Mouse (Mus musculus): ENCODE measurements around the gene Faah. TPM values are rescaled to one million over a fixed set of nuclear protein-coding genes. Genes with fewer than 3 reads are reported as not detected.

Faah gene
- polyA plus RNA-seq, 1 experiment from 2014 or later: 13.8 TPM

DNA sequence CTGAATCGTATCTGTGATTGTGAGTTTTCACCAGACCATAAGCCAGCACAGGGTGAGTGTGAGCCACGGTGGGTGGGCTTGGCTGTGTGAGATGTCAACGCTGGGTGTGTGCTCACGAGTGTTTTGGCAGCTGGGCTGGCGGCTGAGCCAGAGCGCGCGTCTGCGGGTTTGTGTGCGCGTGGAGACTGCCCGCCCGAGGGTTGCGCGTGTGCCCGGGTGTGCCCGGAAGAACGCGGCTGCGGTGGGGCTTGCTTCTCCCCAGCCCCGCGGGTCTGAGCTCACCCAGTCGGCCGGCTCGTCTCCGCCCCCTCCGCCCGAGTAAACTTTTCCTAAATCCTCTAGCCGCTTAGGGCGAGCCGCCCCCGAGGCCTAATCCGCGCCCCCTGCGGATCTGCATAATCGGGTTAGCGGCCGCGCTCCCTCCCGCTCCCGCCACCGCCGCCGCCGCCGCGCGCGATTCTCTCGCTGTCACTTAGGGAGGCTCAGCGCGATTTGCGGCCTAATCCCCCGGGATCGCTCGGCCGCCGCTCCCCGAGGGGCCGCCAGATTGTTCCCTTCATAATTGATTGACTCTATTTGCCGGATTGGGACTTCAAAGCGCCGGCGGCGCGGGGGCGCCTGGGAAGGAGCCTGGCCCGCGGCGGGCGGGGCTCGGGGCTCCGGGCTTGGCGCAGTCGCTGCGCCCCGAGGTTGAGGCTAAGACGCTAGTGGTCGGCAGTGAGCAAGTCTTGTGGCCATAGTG, 54.9 kb downstream of the Faah start:
- no peak; the same call in 1 of the 2 replicates for TF ChIP-seq CTCF (IDR thresholded peaks at IDR 0.05; ENCODE audit: low read depth)
- Histone ChIP-seq H3K27me3 (ENCODE audit: insufficient read depth, low read length) (peaks cover 63% of the 10 kb centered on the region), H3K36me3 (ENCODE audit: insufficient read depth, low read length) (no peaks in the 10 kb centered on the region), H3K4me3 (replicated peaks; ENCODE audit: low read depth, low read length) (peak overlapping the region; percentile 48), H3K4me1 (replicated peaks; ENCODE audit: insufficient read depth, low read length) (no peaks in the 10 kb centered on the region), H3K27ac (no peak overlapping the region), H3K4me2 (ENCODE audit: low read length) (peak overlapping the region; percentile 95), H3K9ac (ENCODE audit: low read depth, low read length) (peak overlapping the region; percentile 46), H3K9me3 (replicated peaks; ENCODE audit: low read length) (no peaks in the 10 kb centered on the region)
- ATAC-seq (replicated peaks; ENCODE audit: low FRiP score, low read depth) (peak; percentile 53), DNase-seq (ENCODE audit: low spot score) (peak; percentile 62)
- WGBS: under 1% methylated on average over 79 of the region's 79 CpGs

GRCm38 (mm10) chr4:115961991-115962390, 55.7 kb downstream of the Faah start:
- Histone ChIP-seq H3K27me3 (ENCODE audit: insufficient read depth, low read length) (peaks cover 59% of the 10 kb centered on the region), H3K36me3 (ENCODE audit: insufficient read depth, low read length) (no peaks in the 10 kb centered on the region), H3K4me1 (replicated peaks; ENCODE audit: insufficient read depth, low read length) (no peaks in the 10 kb centered on the region), H3K9ac (ENCODE audit: low read depth, low read length) (no peak overlapping the region), H3K4me2 (ENCODE audit: low read length) (no peak overlapping the region), H3K4me3 (replicated peaks; ENCODE audit: low read depth, low read length) (no peak overlapping the region), H3K27ac (no peak overlapping the region), H3K9me3 (replicated peaks; ENCODE audit: low read length) (no peaks in the 10 kb centered on the region)
- ATAC-seq (replicated peaks; ENCODE audit: low FRiP score, low read depth) (no peak), DNase-seq (ENCODE audit: low spot score) (no peak)
- no peak for TF ChIP-seq CTCF (IDR thresholded peaks at IDR 0.05; ENCODE audit: low read depth)
- 11% methylated on average over 7 of the region's 7 CpGs for WGBS

DNA sequence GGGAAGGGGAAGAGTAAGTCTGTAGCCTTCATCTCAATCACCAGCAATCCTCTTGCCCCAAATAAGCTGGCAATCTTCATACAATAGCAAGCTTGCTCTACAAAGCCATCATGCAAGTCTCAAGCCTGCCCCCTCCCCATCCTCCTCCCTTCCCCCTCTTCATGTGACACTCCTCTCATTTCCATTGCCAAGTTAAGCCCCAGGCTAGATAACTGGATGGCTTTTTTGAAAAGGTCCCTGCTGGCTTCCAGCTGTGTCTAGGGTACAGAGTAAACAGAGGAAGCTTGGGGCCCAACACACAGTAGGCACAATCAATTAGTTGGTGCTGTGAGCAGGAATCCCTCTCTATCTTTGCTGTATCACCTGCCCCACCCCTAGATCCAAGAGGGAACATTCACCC, 58.2 kb downstream of the Faah start:
- Histone ChIP-seq H3K9ac (ENCODE audit: low read depth, low read length) (no peak overlapping the region), H3K4me1 (replicated peaks; ENCODE audit: insufficient read depth, low read length) (no peaks in the 10 kb centered on the region), H3K4me3 (replicated peaks; ENCODE audit: low read depth, low read length) (no peak overlapping the region), H3K27ac (no peak overlapping the region), H3K9me3 (replicated peaks; ENCODE audit: low read length) (no peaks in the 10 kb centered on the region), H3K4me2 (ENCODE audit: low read length) (no peak overlapping the region), H3K36me3 (ENCODE audit: insufficient read depth, low read length) (no peaks in the 10 kb centered on the region), H3K27me3 (ENCODE audit: insufficient read depth, low read length) (peaks cover 63% of the 10 kb centered on the region)
- ATAC-seq (replicated peaks; ENCODE audit: low FRiP score, low read depth) (no peak), DNase-seq (ENCODE audit: low spot score) (no peak)
- TF ChIP-seq CTCF (IDR thresholded peaks at IDR 0.05; ENCODE audit: low read depth): no peak

DNA sequence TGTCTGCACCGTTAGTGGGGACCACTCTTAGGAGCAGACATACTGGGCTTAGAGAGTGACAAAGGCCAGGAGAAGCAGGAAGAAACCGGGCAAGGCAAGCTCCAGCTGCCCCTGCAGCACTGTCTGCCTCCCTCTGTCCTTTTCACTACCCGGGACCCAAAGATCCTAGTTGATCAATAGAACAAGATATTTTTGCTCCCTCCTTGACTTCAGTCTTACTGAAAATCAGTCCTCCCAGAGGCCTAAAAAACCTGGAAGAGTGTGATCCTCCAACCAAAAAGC, 62.3 kb downstream of the Faah start:
- H3K4me1 ChIP-seq (replicated peaks; ENCODE audit: insufficient read depth, low read length): no peaks in the 10 kb centered on the region
- DNase-seq (ENCODE audit: low spot score): no peak
- ATAC-seq (replicated peaks; ENCODE audit: low FRiP score, low read depth): no peak
- no peak overlapping the region for H3K4me2 ChIP-seq (ENCODE audit: low read length)
- peaks cover 55% of the 10 kb centered on the region for H3K27me3 ChIP-seq (ENCODE audit: insufficient read depth, low read length)
- WGBS: 9% methylated on average over 3 of the region's 3 CpGs
- H3K9me3 ChIP-seq (replicated peaks; ENCODE audit: low read length): no peaks in the 10 kb centered on the region
- no peak overlapping the region for H3K27ac ChIP-seq
- TF ChIP-seq CTCF (IDR thresholded peaks at IDR 0.05; ENCODE audit: low read depth): no peak
- H3K9ac ChIP-seq (ENCODE audit: low read depth, low read length): no peak overlapping the region
- H3K4me3 ChIP-seq (replicated peaks; ENCODE audit: low read depth, low read length): no peak overlapping the region
- H3K36me3 ChIP-seq (ENCODE audit: insufficient read depth, low read length): no peaks in the 10 kb centered on the region

DNA sequence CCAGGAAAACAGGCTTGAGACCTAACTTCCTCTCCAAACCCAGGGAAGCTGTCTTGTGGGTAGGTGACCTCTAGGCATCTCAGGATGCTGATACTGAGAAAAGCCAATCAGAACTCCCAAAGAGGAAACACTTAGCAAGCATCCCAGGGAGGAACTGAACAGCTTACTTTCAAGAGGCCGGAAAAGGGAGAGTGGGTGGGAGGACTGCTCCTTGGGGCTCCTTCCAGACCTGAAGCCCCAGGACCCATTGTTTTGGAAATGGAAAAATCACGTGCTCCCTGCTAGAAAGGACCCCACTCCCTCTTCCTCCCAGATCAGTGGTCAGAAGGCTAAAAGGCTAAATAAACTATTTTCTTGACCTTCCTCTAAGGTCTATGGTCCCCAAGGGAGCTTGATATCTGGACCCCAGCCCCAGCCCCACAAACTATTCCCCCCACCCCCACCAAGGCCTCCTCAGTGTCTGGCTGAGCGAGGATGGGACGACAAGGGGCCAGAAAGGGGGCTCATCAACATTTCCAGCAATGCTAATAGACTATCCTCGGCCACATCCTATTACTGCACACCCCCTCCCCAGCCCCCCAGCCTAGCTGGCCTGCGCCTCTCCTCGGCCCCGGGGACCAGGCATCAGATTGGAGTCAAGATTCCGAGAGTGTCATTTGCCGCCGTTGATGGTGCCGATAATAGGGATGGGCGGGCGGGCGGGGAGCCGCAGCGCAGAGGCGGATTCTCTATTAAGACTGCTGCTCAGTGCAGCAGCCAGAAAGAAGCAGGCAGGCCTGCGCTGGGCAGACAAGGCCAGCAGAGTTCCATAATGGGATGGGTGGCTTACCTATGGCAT, 62.9 kb downstream of the Faah start:
- no peaks in the 10 kb centered on the region for H3K9me3 ChIP-seq (replicated peaks; ENCODE audit: low read length)
- no peaks in the 10 kb centered on the region for H3K36me3 ChIP-seq (ENCODE audit: insufficient read depth, low read length)
- TF ChIP-seq CTCF (IDR thresholded peaks at IDR 0.05; ENCODE audit: low read depth): no peak
- WGBS: 3% methylated on average over 19 of the region's 19 CpGs
- ATAC-seq (replicated peaks; ENCODE audit: low FRiP score, low read depth) (no peak), DNase-seq (ENCODE audit: low spot score) (no peak)
- no peak overlapping the region for H3K9ac ChIP-seq (ENCODE audit: low read depth, low read length)
- H3K4me2 ChIP-seq (ENCODE audit: low read length): no peak overlapping the region
- no peak overlapping the region for H3K27ac ChIP-seq
- no peak overlapping the region for H3K4me3 ChIP-seq (replicated peaks; ENCODE audit: low read depth, low read length)
- no peaks in the 10 kb centered on the region for H3K4me1 ChIP-seq (replicated peaks; ENCODE audit: insufficient read depth, low read length)
- H3K27me3 ChIP-seq (ENCODE audit: insufficient read depth, low read length): peaks cover 51% of the 10 kb centered on the region

DNA sequence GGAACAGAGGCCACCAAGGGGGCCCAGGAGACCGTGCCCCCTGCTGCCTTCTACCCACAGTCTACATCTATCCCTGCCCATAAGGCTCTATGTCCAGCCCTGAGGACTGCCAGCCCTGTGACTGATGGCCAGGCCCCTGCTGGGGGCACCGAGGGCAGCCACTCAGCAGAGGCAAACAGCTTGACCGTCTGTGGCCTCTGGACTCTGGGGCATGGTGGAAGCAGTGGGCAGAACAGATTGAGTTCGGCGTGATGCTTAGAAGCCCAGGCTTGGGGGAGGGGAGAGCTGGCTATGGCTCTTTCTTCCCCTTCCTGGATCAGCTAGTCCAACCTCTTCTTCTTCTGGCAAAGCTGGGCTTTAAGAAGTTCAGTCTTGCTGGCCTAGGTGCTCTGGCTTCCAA, 64.2 kb downstream of the Faah start:
- no peak for DNase-seq (ENCODE audit: low spot score)
- H3K9ac ChIP-seq (ENCODE audit: low read depth, low read length): no peak overlapping the region
- H3K36me3 ChIP-seq (ENCODE audit: insufficient read depth, low read length): no peaks in the 10 kb centered on the region
- H3K4me2 ChIP-seq (ENCODE audit: low read length): no peak overlapping the region
- H3K9me3 ChIP-seq (replicated peaks; ENCODE audit: low read length): no peaks in the 10 kb centered on the region
- H3K4me3 ChIP-seq (replicated peaks; ENCODE audit: low read depth, low read length): no peak overlapping the region
- no peaks in the 10 kb centered on the region for H3K4me1 ChIP-seq (replicated peaks; ENCODE audit: insufficient read depth, low read length)
- no peak for TF ChIP-seq CTCF (IDR thresholded peaks at IDR 0.05; ENCODE audit: low read depth)
- peaks cover 55% of the 10 kb centered on the region for H3K27me3 ChIP-seq (ENCODE audit: insufficient read depth, low read length)
- 37% methylated on average over 5 of the region's 5 CpGs for WGBS
- H3K27ac ChIP-seq: no peak overlapping the region
- ATAC-seq (replicated peaks; ENCODE audit: low FRiP score, low read depth): peak; percentile 81

All from kidney, postnatal 0 days (tissue).